Mouse (Mus musculus) C2C12 (cell line): ENCODE data around the gene Wdr24.

Experiments
- CEBPB ChIP-seq: IDR thresholded peaks from one replicate; pipeline ENCODE4 v1.6.1; 2011; ENCODE audit warnings: low read depth, mild to moderate bottlenecking, control low read depth, moderate library complexity
- CTCF ChIP-seq: IDR thresholded peaks from one replicate; pipeline ENCODE4 v1.5.1; 2011; ENCODE audit not compliant: control insufficient read depth, insufficient read depth, insufficient read length
- USF1 ChIP-seq: IDR thresholded peaks from one replicate; pipeline ENCODE4 v1.6.1; 2011; ENCODE audit warnings: low read depth, mild to moderate bottlenecking, control low read depth, moderate library complexity

DNA sequence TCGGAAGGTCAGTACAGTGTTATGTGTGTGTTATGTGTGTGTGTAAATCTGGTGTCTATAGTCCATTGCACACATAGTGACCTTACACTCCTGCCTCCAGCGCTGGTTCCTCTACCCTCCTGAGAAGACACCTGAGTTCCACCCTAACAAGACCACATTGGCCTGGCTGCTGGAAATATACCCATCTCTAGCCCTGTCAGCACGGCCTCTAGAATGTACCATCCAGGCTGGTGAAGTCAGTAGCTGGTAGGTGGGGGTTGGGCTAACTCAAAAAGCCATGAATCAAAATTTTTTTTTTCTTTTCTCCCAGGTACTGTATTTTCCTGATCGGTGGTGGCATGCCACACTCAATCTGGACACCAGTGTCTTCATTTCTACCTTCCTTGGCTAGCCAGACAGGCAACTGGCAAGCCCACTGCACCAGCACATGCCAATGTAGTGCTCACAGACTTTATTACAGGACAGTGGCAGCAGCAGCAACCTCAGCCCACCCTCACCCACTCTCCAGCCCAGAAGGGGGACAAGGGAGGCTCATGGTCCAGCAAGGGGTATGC, 6.8 kb downstream of the Wdr24 start:
- TF ChIP-seq CEBPB, result no peak
- no peak for TF ChIP-seq CTCF
- no peak for TF ChIP-seq USF1
